Comparison of ENCODE assay signal across 25 mouse cellular contexts in genomic region chr17:46884766-46885165, GRCm38 (mm10). TPM values are rescaled to one million over a fixed set of nuclear protein-coding genes. Genes with fewer than 3 reads are reported as not detected.
A peak's percentile ranks its signal among the peaks of the same experiment; 100 is the strongest.
DNase-seq lines count a peak whose midpoint lies in the region; ATAC-seq and TF ChIP-seq lines count a peak whose summit lies in the region.
"Had no signal": no experiment of that assay in that cellular context is flagged by ENCODE, and none has a peak within 500 bp of the region (broad histone marks: within the 10 kb centered on the region; RNA-seq: fewer than 3 reads in every experiment).

No protein-coding gene starts in this region.

- no peak overlapping the region for H3K9ac ChIP-seq in liver, embryonic 12.5 days
- no peak overlapping the region for H3K9ac ChIP-seq in liver, embryonic 11.5 days (ENCODE audit: low read depth, low read length)
- no peak overlapping the region for H3K9ac ChIP-seq in liver, embryonic 13.5 days
- H3K9ac ChIP-seq in liver, postnatal 0 days (replicated peaks), result no peak overlapping the region
- no peak overlapping the region for H3K9ac ChIP-seq in liver, embryonic 15.5 days
- no peak overlapping the region for H3K9ac ChIP-seq in MEL (ENCODE audit: control insufficient read depth, low read depth, low read length, poor library complexity, severe bottlenecking)

- peaks cover 3% of the 10 kb centered on the region; the same call in 1 of the 2 replicates for H3K79me2 ChIP-seq in MEL (ENCODE audit: control insufficient read depth, insufficient read depth, low read length, poor library complexity)

- no peak for TF ChIP-seq CTCF in liver, postnatal 0 days (IDR thresholded peaks at IDR 0.05; ENCODE audit: low read depth)
- no peak for TF ChIP-seq CTCF in MEL (IDR thresholded peaks at IDR 0.05 in 2 of 3, conservative IDR thresholded peaks at IDR 0.05 in 1 of 3; ENCODE audit: control insufficient read depth in 1 of 3, insufficient read depth in 1 of 3, low read depth in 2 of 3, low read length in 3 of 3, poor library complexity in 1 of 3, severe bottlenecking in 1 of 3)

- H3K36me3 ChIP-seq in liver, embryonic 12.5 days, result no peaks in the 10 kb centered on the region
- no peaks in the 10 kb centered on the region for H3K36me3 ChIP-seq in liver, embryonic 11.5 days (ENCODE audit: control insufficient read depth, insufficient read depth, low read length)
- H3K36me3 ChIP-seq in liver, embryonic 13.5 days, result no peaks in the 10 kb centered on the region
- H3K36me3 ChIP-seq in liver, postnatal 0 days (replicated peaks; ENCODE audit: insufficient read depth, low read length), result no peaks in the 10 kb centered on the region
- H3K36me3 ChIP-seq in liver, embryonic 15.5 days (replicated peaks), result no peaks in the 10 kb centered on the region
- peaks cover 0 to 27% of the 10 kb centered on the region in 2 experiments; a peak in 2 of 4 replicates for H3K36me3 ChIP-seq in MEL (ENCODE audit: control insufficient read depth in 1 of 2, insufficient read depth in 2 of 2, low read length in 2 of 2)

- 69% methylated on average over 6 of the region's 6 CpGs for WGBS in liver, embryonic 12.5 days (ENCODE audit: insufficient replicate concordance)
- WGBS in liver, embryonic 11.5 days, result 80% methylated on average over 6 of the region's 6 CpGs
- 72% methylated on average over 6 of the region's 6 CpGs for WGBS in liver, embryonic 13.5 days (ENCODE audit: insufficient replicate concordance)
- 64% methylated on average over 6 of the region's 6 CpGs for WGBS in liver, postnatal 0 days (ENCODE audit: insufficient replicate concordance)
- WGBS in liver, embryonic 15.5 days (ENCODE audit: insufficient replicate concordance), result 61% methylated on average over 6 of the region's 6 CpGs

- TF ChIP-seq POLR2A in MEL (IDR thresholded peaks at IDR 0.05; ENCODE audit: control insufficient read depth in 1 of 2, insufficient read depth in 1 of 2, low read depth in 1 of 2, low read length in 2 of 2, poor library complexity in 1 of 2), result no peak

- H3K27me3 ChIP-seq in liver, embryonic 12.5 days (replicated peaks), result no peaks in the 10 kb centered on the region
- no peaks in the 10 kb centered on the region for H3K27me3 ChIP-seq in liver, embryonic 11.5 days (replicated peaks; ENCODE audit: control insufficient read depth, insufficient read depth, low read length)
- no peaks in the 10 kb centered on the region for H3K27me3 ChIP-seq in liver, embryonic 13.5 days
- H3K27me3 ChIP-seq in liver, postnatal 0 days (ENCODE audit: insufficient read depth, low read length), result no peaks in the 10 kb centered on the region
- no peaks in the 10 kb centered on the region for H3K27me3 ChIP-seq in liver, embryonic 15.5 days
- no peaks in the 10 kb centered on the region for H3K27me3 ChIP-seq in MEL (ENCODE audit: control insufficient read depth in 1 of 2, insufficient read depth in 2 of 2, low read length in 2 of 2)
- H3K27me3 ChIP-seq: CH12.LX, Patski had no signal

- no peaks in the 10 kb centered on the region for H3K9me3 ChIP-seq in liver, embryonic 12.5 days (replicated peaks)
- H3K9me3 ChIP-seq in liver, embryonic 11.5 days (ENCODE audit: control insufficient read depth, low read length), result no peaks in the 10 kb centered on the region
- H3K9me3 ChIP-seq in liver, embryonic 13.5 days (replicated peaks), result no peaks in the 10 kb centered on the region
- H3K9me3 ChIP-seq in liver, postnatal 0 days (ENCODE audit: low read length), result no peaks in the 10 kb centered on the region
- H3K9me3 ChIP-seq in liver, embryonic 15.5 days (replicated peaks), result no peaks in the 10 kb centered on the region
- no peaks in the 10 kb centered on the region for H3K9me3 ChIP-seq in MEL (replicated peaks; ENCODE audit: insufficient read depth, low read length)
- H3K9me3 ChIP-seq: G1E had no signal

- DNase-seq in liver, embryonic 11.5 days (ENCODE audit: low spot score), result no peak
- DNase-seq in liver, embryonic 13.5 days, result no peak
- DNase-seq in liver, postnatal 0 days, result no peak
- DNase-seq in liver (no peak), MEL (ENCODE audit: low read depth, low spot score) (peak; percentile 81)
- DNase-seq in spleen, adult 18-20 months, result no peak
- DNase-seq: adrenal gland, adult 2 months; adrenal gland, adult 8-10 months; adrenal gland, postnatal 10 days; adrenal gland, postnatal 14 days; adrenal gland, postnatal 25 days; adrenal gland, postnatal 36 days; B cell, adult 2 months; cerebellum, adult 11 months; cerebellum, adult 11-12 months; cerebellum, adult 18-20 months had no signal

- H3K4me1 ChIP-seq in liver, embryonic 12.5 days, result peaks cover 73% of the 10 kb centered on the region
- H3K4me1 ChIP-seq in liver, embryonic 11.5 days (replicated peaks; ENCODE audit: control insufficient read depth, insufficient read depth, low read length), result peaks cover 49% of the 10 kb centered on the region
- peaks cover 85% of the 10 kb centered on the region for H3K4me1 ChIP-seq in liver, embryonic 13.5 days (replicated peaks)
- peaks cover 28% of the 10 kb centered on the region for H3K4me1 ChIP-seq in liver, postnatal 0 days (ENCODE audit: insufficient read depth)
- H3K4me1 ChIP-seq in liver, embryonic 15.5 days (replicated peaks), result peaks cover 80% of the 10 kb centered on the region
- H3K4me1 ChIP-seq in MEL (ENCODE audit: control insufficient read depth in 1 of 2, insufficient read depth in 2 of 2, low read length in 2 of 2), result peaks cover 11 to 54% of the 10 kb centered on the region in 2 experiments

- no peak overlapping the region for H3K4me3 ChIP-seq in liver, embryonic 12.5 days
- no peak overlapping the region for H3K4me3 ChIP-seq in liver, embryonic 11.5 days (ENCODE audit: low read depth, low read length)
- no peak overlapping the region for H3K4me3 ChIP-seq in liver, embryonic 13.5 days (replicated peaks)
- H3K4me3 ChIP-seq in liver, postnatal 0 days (ENCODE audit: low read depth, low read length), result no peak overlapping the region
- H3K4me3 ChIP-seq in liver, embryonic 15.5 days (replicated peaks), result no peak overlapping the region
- no peak overlapping the region for H3K4me3 ChIP-seq in MEL (ENCODE audit: control insufficient read depth in 1 of 2, insufficient read depth in 1 of 2, low read depth in 2 of 2, low read length in 2 of 2)

- no peak overlapping the region for H3K27ac ChIP-seq in liver, embryonic 12.5 days
- H3K27ac ChIP-seq in liver, embryonic 11.5 days (ENCODE audit: low read depth, low read length), result no peak overlapping the region
- H3K27ac ChIP-seq in liver, embryonic 13.5 days, result peak overlapping the region; percentile 79
- H3K27ac ChIP-seq in liver, postnatal 0 days (ENCODE audit: low read depth), result no peak overlapping the region
- H3K27ac ChIP-seq in liver, embryonic 15.5 days (replicated peaks), result no peak overlapping the region
- H3K27ac ChIP-seq in MEL (ENCODE audit: control insufficient read depth, low read depth, low read length), result peak overlapping the region; percentile 91

- TF ChIP-seq RAD21 in MEL (IDR thresholded peaks at IDR 0.05; ENCODE audit: low read depth, low read length), result no peak

- peak overlapping the region; percentile 66; the same call in 1 of the 2 replicates for H3K4me2 ChIP-seq in liver, embryonic 12.5 days
- H3K4me2 ChIP-seq in liver, embryonic 11.5 days, result no peak overlapping the region
- H3K4me2 ChIP-seq in liver, embryonic 13.5 days, result no peak overlapping the region; the same call in 1 of the 2 replicates
- H3K4me2 ChIP-seq in liver, postnatal 0 days (ENCODE audit: low read depth, low read length), result no peak overlapping the region
- peak overlapping the region; percentile 61; the same call in 1 of the 2 replicates for H3K4me2 ChIP-seq in liver, embryonic 15.5 days

- TF ChIP-seq EP300 in liver, postnatal 0 days (IDR thresholded peaks at IDR 0.05; ENCODE audit: low read depth), result no peak
- no peak for TF ChIP-seq EP300 in MEL (IDR thresholded peaks at IDR 0.05; ENCODE audit: low read depth in 1 of 2, low read length in 2 of 2)

- ATAC-seq in liver, embryonic 12.5 days, result no peak
- no peak for ATAC-seq in liver, embryonic 11.5 days (replicated peaks; ENCODE audit: low FRiP score)
- ATAC-seq in liver, embryonic 13.5 days (ENCODE audit: low read depth), result no peak
- no peak for ATAC-seq in liver, postnatal 0 days
- no peak for ATAC-seq in liver, embryonic 15.5 days (ENCODE audit: insufficient read depth)
- ATAC-seq: activated CD4-positive, CD25-positive, alpha-beta regulatory T cell, adult 4 months; CD4-positive, CD25-positive, alpha-beta regulatory T cell, adult 4 months; Patski had no signal

RNA-seq across cellular contexts. Expression of gene Tbcc, which starts 5.7 kb away (rescaled TPM):
- polyA plus RNA-seq in liver, embryonic 12.5 days (2016; fragmentation: Nextera tagmentation; extraction: Ambion mirVana), result 34.2 and 36.4 TPM in 2 replicates
- 43.5 and 43.7 TPM in 2 replicates for polyA plus RNA-seq in liver, embryonic 11.5 days (2014; fragmentation: Nextera tagmentation; extraction: Ambion mirVana)
- polyA plus RNA-seq in liver, embryonic 13.5 days (2015; fragmentation: Nextera tagmentation; extraction: Ambion mirVana), result 22.4 and 24.9 TPM in 2 replicates
- polyA plus RNA-seq in liver, postnatal 0 days (2015; fragmentation: Nextera tagmentation; extraction: Ambion mirVana), result 24.1 and 30.1 TPM in 2 replicates
- polyA plus RNA-seq in liver, embryonic 15.5 days (2015; fragmentation: Nextera tagmentation; extraction: Ambion mirVana), result 20.9 and 23.2 TPM in 2 replicates
- total RNA-seq in MEL (2012; rRNA removed), result 23.6 and 31.8 TPM in 2 replicates
- 10 to 100 TPM in 1 of 2 experiments, not detected in 1; 19.3 TPM for polyA plus RNA-seq in MEL (2012; ENCODE audit: insufficient read depth in 1 of 2, insufficient read length in 2 of 2, low read depth in 1 of 2, low replicate concordance in 2 of 2, missing spikeins in 1 of 2)

RNA-seq across cellular contexts. Expression of gene Prph2, which starts 25.5 kb away (rescaled TPM):
- polyA plus RNA-seq in liver, embryonic 12.5 days (2016; fragmentation: Nextera tagmentation; extraction: Ambion mirVana), result not detected in 2 replicates
- polyA plus RNA-seq in liver, embryonic 11.5 days (2014; fragmentation: Nextera tagmentation; extraction: Ambion mirVana), result not detected in 2 replicates
- polyA plus RNA-seq in liver, embryonic 13.5 days (2015; fragmentation: Nextera tagmentation; extraction: Ambion mirVana), result not detected in 2 replicates
- polyA plus RNA-seq in liver, postnatal 0 days (2015; fragmentation: Nextera tagmentation; extraction: Ambion mirVana), result not detected in 2 replicates
- not detected in 2 replicates for polyA plus RNA-seq in liver, embryonic 15.5 days (2015; fragmentation: Nextera tagmentation; extraction: Ambion mirVana)
- total RNA-seq in MEL (2012; rRNA removed), result not detected in 2 replicates
- not detected for polyA plus RNA-seq in MEL (2012; ENCODE audit: insufficient read depth in 1 of 2, insufficient read length in 2 of 2, low read depth in 1 of 2, low replicate concordance in 2 of 2, missing spikeins in 1 of 2)
- total RNA-seq: adrenal gland, adult 18-20 months; adrenal gland, adult 2 months; adrenal gland, adult 8-10 months; adrenal gland, postnatal 10 days; adrenal gland, postnatal 14 days; adrenal gland, postnatal 25 days; adrenal gland, postnatal 36 days; adrenal gland, postnatal 4 days; CH12.LX had no signal
- polyA plus RNA-seq: activated CD4-positive, CD25-positive, alpha-beta regulatory T cell, adult 4 months; adrenal gland, adult 2 months; CD4-positive, CD25-positive, alpha-beta regulatory T cell, adult 4 months; G1E; Patski had no signal

RNA-seq across cellular contexts. Expression of gene Bicral, which starts 26.5 kb away (rescaled TPM):
- polyA plus RNA-seq in liver, embryonic 12.5 days (2016; fragmentation: Nextera tagmentation; extraction: Ambion mirVana), result 4.8 and 5.2 TPM in 2 replicates
- 6.3 and 7.4 TPM in 2 replicates for polyA plus RNA-seq in liver, embryonic 11.5 days (2014; fragmentation: Nextera tagmentation; extraction: Ambion mirVana)
- 2.6 and 3.6 TPM in 2 replicates for polyA plus RNA-seq in liver, embryonic 13.5 days (2015; fragmentation: Nextera tagmentation; extraction: Ambion mirVana)
- polyA plus RNA-seq in liver, postnatal 0 days (2015; fragmentation: Nextera tagmentation; extraction: Ambion mirVana), result 1.8 and 1.9 TPM in 2 replicates
- 2.6 and 2.9 TPM in 2 replicates for polyA plus RNA-seq in liver, embryonic 15.5 days (2015; fragmentation: Nextera tagmentation; extraction: Ambion mirVana)
- total RNA-seq in MEL (2012; rRNA removed), result 3.7 and 5.8 TPM in 2 replicates
- polyA plus RNA-seq in MEL (2012; ENCODE audit: insufficient read depth in 1 of 2, insufficient read length in 2 of 2, low read depth in 1 of 2, low replicate concordance in 2 of 2, missing spikeins in 1 of 2), result 1 to 10 TPM in 1 of 2 experiments, not detected in 1; 6.9 TPM

Comparison
In these comparisons a context has a peak if more than half of its experiments do, and no peak if none do; other contexts are left out.
1. H3K27ac ChIP-seq: peak in liver, embryonic 13.5 days (single experiment) and MEL (single experiment); none in liver, embryonic 12.5 days (single experiment), liver, embryonic 11.5 days (single experiment), liver, postnatal 0 days (single experiment) and liver, embryonic 15.5 days (single experiment).
2. H3K4me2 ChIP-seq: peak in liver, embryonic 12.5 days (single experiment) and liver, embryonic 15.5 days (single experiment); none in liver, embryonic 11.5 days (single experiment), liver, embryonic 13.5 days (single experiment) and liver, postnatal 0 days (single experiment).